Mouse (Mus musculus) frontal cortex, postnatal 10 days (tissue): Measurements from ENCODE around the gene Vdac2.

Source experiments
- DNase-seq, 2 experiments: peaks; one replicate each; pipeline ENCODE4 v3.0.0; 2022; ENCODE audit warnings: low spot score in 2 of 2, mixed read lengths in 1 of 2

Vdac2 gene

DNA sequence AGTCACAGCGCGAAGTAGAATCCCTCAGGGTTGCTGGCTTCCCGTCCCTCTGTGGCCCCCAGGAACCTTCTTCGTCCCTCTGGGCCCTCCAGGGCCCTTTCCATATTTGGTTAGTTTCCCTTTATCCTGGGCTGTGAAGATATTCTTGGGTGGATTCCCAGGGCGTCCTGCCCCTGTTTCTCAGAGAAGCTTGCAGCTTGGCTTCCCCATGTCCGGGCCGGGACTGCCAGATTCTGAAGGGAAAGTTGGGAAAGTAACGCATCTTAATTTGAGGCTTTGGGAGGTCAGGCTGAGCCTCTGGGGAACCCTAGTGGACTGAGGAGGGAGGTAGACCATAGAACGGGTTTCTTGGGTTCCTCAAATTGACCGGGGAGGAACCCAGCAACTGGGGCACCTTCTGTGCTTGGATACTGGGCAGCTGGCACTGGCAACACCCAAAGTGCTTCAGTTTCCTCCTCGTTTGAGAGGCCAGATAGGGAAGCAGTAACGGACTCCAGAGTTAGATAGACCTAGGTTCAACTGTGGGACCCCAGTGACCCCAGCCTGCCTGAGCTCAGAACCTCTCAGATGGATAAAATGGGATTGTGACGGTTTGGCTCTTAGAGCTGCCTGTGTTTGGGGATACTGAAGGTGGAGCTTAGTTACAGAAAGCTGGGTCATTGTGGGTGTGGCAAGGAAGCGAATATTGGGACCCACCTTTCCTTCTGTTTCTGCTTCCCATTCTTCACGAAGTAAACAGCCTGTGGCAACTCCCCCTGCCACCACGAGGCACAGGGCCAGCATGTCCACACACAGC, 27.2 kb downstream of the Vdac2 start:
- DNase-seq: no peak

- DNase-seq: peak; percentile 60 to 72
These were observed 28.5 kb downstream of the Vdac2 start for GRCm38 (mm10) chr14:21853456-21854109.

- DNase-seq: no peak
These were observed 29.2 kb downstream of the Vdac2 start for GRCm38 (mm10) chr14:21854271-21854670.

GRCm38 (mm10) chr14:21855961-21856360, 30.9 kb downstream of the Vdac2 start:
- DNase-seq: no peak

GRCm38 (mm10) chr14:21856886-21857285, 31.8 kb downstream of the Vdac2 start:
- DNase-seq: no peak

DNA sequence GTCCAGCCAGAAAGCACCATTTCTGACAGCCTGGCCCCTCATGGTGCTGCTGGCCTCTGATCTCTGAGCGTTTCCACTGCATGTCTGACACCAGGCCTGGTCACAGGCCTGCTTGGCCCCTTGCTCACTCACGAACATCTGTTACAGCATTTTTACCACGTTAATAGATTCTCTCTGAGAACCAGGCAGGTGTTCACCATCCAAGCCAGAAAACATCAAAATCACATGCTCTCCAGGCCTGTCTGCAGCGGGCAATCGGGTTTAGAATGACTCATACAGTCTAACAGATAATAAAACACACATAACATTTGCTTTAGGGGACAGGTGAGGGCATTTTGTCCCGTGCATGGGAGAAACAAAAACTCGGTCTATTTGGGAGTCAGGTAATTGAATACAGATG, 41.3 kb downstream of the Vdac2 start:
- no peak for DNase-seq

- no peak for DNase-seq
These were observed 41.8 kb downstream of the Vdac2 start for GRCm38 (mm10) chr14:21866816-21867215.

GRCm38 (mm10) chr14:21890430-21890829, 65.4 kb downstream of the Vdac2 start:
- DNase-seq: no peak

GRCm38 (mm10) chr14:21891581-21892340, 66.7 kb downstream of the Vdac2 start:
- no peak for DNase-seq

- no peak for DNase-seq
These were observed 67.3 kb downstream of the Vdac2 start for GRCm38 (mm10) chr14:21892341-21892659.
